Mouse (Mus musculus) olfactory bulb, adult 2 months (tissue): ENCODE measurements around the gene Tspan33.

Experiments used
- CTCF ChIP-seq: fragments of 200-500 bp; IDR thresholded peaks from 2 replicates; pipeline ENCODE4 v1.5.1; 2012; ENCODE audit warnings: low read depth, mild to moderate bottlenecking, low read length, moderate library complexity; ENCODE audit not compliant: insufficient read depth
- POLR2A ChIP-seq: fragments of 200-500 bp; IDR thresholded peaks from 2 replicates; pipeline ENCODE4 v1.6.1; 2012; ENCODE audit warnings: mild to moderate bottlenecking, low read depth, low read length, moderate library complexity; ENCODE audit not compliant: insufficient read depth

DNA sequence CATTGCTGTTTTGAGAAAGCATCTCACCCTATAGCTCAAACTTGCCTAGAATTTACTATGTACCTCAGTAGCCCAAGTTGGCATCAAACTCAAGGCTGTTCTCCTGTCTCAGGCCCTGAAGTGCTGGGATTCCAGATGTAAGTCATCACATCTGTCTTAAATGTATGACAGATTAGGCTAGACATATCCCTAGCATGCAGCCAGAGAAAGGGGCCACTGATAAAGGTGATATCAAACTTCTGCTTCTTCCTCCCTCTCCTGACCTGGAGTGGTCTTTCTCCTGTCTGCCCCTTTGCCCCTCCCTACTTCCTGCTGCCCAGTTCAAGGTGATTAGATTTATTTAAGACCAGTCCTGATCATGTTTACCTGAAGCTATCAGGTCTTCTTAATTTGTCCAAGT lies 40.8 kb upstream of the Tspan33 start:
- TF ChIP-seq CTCF = no peak
- TF ChIP-seq POLR2A = no peak
